Mouse (Mus musculus): Measurements from ENCODE around the gene Tmem223.
"Not testable (repeated sequence)": the region's sequence is repeated elsewhere in the genome, so short reads cannot be mapped to it uniquely, and the experiment has no call there.

The Tmem223 gene

GRCm38 (mm10) chr19:8770567-8771270 is at the start of gene Tmem223:
Gene Tmem223 (plus strand): TSS chr19:8770996.
- peak; percentile 89 for DNase-seq

- no peak for DNase-seq
These were observed 49.4 kb upstream of the Tmem223 start for GRCm38 (mm10) chr19:8721378-8721777.

GRCm38 (mm10) chr19:8722021-8722420 is 48.8 kb upstream of the Tmem223 start:
- DNase-seq: no peak

GRCm38 (mm10) chr19:8722559-8722906 is 48.3 kb upstream of the Tmem223 start:
- no peak for DNase-seq

- DNase-seq: peak; percentile 97 to 98
These were observed 47.8 kb upstream of the Tmem223 start, which contains the start of gene Slc3a2 for GRCm38 (mm10) chr19:8722907-8723573. Gene Slc3a2 (minus strand): TSS chr19:8723369.

- no peak for DNase-seq
These were observed 47.0 kb upstream of the Tmem223 start for GRCm38 (mm10) chr19:8723574-8724346.

- DNase-seq: no peak
These were observed 46.4 kb upstream of the Tmem223 start for GRCm38 (mm10) chr19:8724392-8724791.

- DNase-seq: no peak
These were observed 45.6 kb upstream of the Tmem223 start for GRCm38 (mm10) chr19:8725081-8725613.

GRCm38 (mm10) chr19:8726609-8727390 is 44.0 kb upstream of the Tmem223 start:
- no peak for DNase-seq

GRCm38 (mm10) chr19:8727495-8728114 is 43.2 kb upstream of the Tmem223 start:
- no peak for DNase-seq

- DNase-seq: not testable (repeated sequence)
These were observed 42.3 kb upstream of the Tmem223 start for GRCm38 (mm10) chr19:8728335-8729099.

- no peak for DNase-seq
These were observed 36.5 kb upstream of the Tmem223 start for GRCm38 (mm10) chr19:8734334-8734733.

- DNase-seq: peak; percentile 94 to 95
These were observed 35.2 kb upstream of the Tmem223 start, which contains the start of gene Wdr74 for GRCm38 (mm10) chr19:8735389-8736159. Gene Wdr74 (plus strand): TSS chr19:8735827.

GRCm38 (mm10) chr19:8736160-8736467 is 34.7 kb upstream of the Tmem223 start:
- no peak for DNase-seq

- DNase-seq: no peak
These were observed 31.9 kb upstream of the Tmem223 start for GRCm38 (mm10) chr19:8738911-8739310.

- DNase-seq: no peak
These were observed 31.1 kb upstream of the Tmem223 start for GRCm38 (mm10) chr19:8739646-8740045.

GRCm38 (mm10) chr19:8740603-8741002 is 30.2 kb upstream of the Tmem223 start, which contains the start of gene 1700092M07Rik:
Gene 1700092M07Rik (plus strand): TSS chr19:8740718.
- DNase-seq: peak in 1 of 2 experiments; percentile 28

GRCm38 (mm10) chr19:8741243-8741869 is 29.4 kb upstream of the Tmem223 start, which contains the start of gene Stx5a:
Gene Stx5a (plus strand): TSS chr19:8741413.
- peak; percentile 96 to 98 for DNase-seq

- no peak for DNase-seq
These were observed 28.6 kb upstream of the Tmem223 start for GRCm38 (mm10) chr19:8742176-8742575.

- DNase-seq: no peak
These were observed 25.4 kb upstream of the Tmem223 start for GRCm38 (mm10) chr19:8745382-8745781.

Data from lung, postnatal 4 days (tissue).